Mouse (Mus musculus) ES-Bruce4 (cell line): ENCODE data around the gene 4930451I11Rik. TPM values are rescaled to one million over a fixed set of nuclear protein-coding genes. Genes with fewer than 3 reads are reported as not detected.
A peak's percentile ranks its signal among the peaks of the same experiment; 100 is the strongest.

ENCODE experiments used
- H3K27ac ChIP-seq: 2 replicates; pipeline ENCODE4 v1.5.1; 2012; ENCODE audit warnings: low read length, inconsistent platforms; ENCODE audit not compliant: insufficient read depth
- H3K27me3 ChIP-seq: 2 replicates; pipeline ENCODE4 v1.6.1; 2012; ENCODE audit warnings: mild to moderate bottlenecking, low read length, inconsistent platforms; ENCODE audit not compliant: control insufficient read depth, poor library complexity, insufficient read depth, severe bottlenecking
- H3K36me3 ChIP-seq: 2 replicates; pipeline ENCODE4 v1.6.1; 2012; ENCODE audit warnings: inconsistent platforms, mild to moderate bottlenecking, low read length, moderate library complexity; ENCODE audit not compliant: control insufficient read depth, poor library complexity, insufficient read depth, severe bottlenecking
- H3K4me1 ChIP-seq: one replicate; pipeline ENCODE4 v1.8.1; 2011; ENCODE audit warnings: low read length; ENCODE audit not compliant: control insufficient read depth, insufficient read depth
- H3K4me3 ChIP-seq: 2 replicates; pipeline ENCODE4 v1.5.1; 2011; ENCODE audit warnings: low read depth, mild to moderate bottlenecking, low read length
- H3K9ac ChIP-seq: 2 replicates; pipeline ENCODE4 v1.6.1; 2012; ENCODE audit warnings: low read depth, mild to moderate bottlenecking, inconsistent platforms; ENCODE audit not compliant: poor library complexity, severe bottlenecking
- H3K9me3 ChIP-seq: replicated peaks from 2 replicates; pipeline ENCODE4 v1.6.1; 2012; ENCODE audit warnings: mild to moderate bottlenecking, low read length, inconsistent platforms; ENCODE audit not compliant: control insufficient read depth, poor library complexity, insufficient read depth, severe bottlenecking
- CTCF ChIP-seq: IDR thresholded peaks from one replicate; pipeline ENCODE4 v1.8.1; 2011; ENCODE audit warnings: low read depth, low read length
- EP300 ChIP-seq: IDR thresholded peaks from 2 replicates; pipeline ENCODE4 v1.6.1; 2011; ENCODE audit warnings: low read depth, low read length; ENCODE audit not compliant: insufficient read depth
- POLR2A ChIP-seq: IDR thresholded peaks from one replicate; pipeline ENCODE4 v1.8.1; 2011; ENCODE audit warnings: low read length; ENCODE audit not compliant: insufficient read depth
- polyA plus RNA-seq: library from polyadenylated mRNA; stranded (reverse); fragments of >200 nt; gene quantifications from 2 replicates; pipeline ENCODE4 v1.2.4, GENCODE M21; 2011; ENCODE audit warnings: low read depth; ENCODE audit not compliant: missing spikeins, insufficient read depth, insufficient read length

The 4930451I11Rik gene
- polyA plus RNA-seq, 1 experiment, result not detected

GRCm38 (mm10) chr7:126781661-126782370, 49.6 kb downstream of the 4930451I11Rik start:
- Histone ChIP-seq H3K27ac (no peak overlapping the region), H3K4me1 (no peaks in the 10 kb centered on the region), H3K36me3 (peaks cover 22% of the 10 kb centered on the region), H3K4me3 (no peak overlapping the region), H3K9me3 (no peaks in the 10 kb centered on the region), H3K9ac (peak overlapping the region; percentile 60), H3K27me3 (no peaks in the 10 kb centered on the region)
- no peak for TF ChIP-seq EP300
- no peak for TF ChIP-seq CTCF
- TF ChIP-seq POLR2A, result no peak

- Histone ChIP-seq H3K27me3 (no peaks in the 10 kb centered on the region), H3K36me3 (peaks cover 14% of the 10 kb centered on the region), H3K9me3 (no peaks in the 10 kb centered on the region), H3K27ac (no peak within 1 kb of the TSS), H3K4me1 (no peaks in the 10 kb centered on the region), H3K4me3 (peak within 1 kb of the TSS; percentile 73), H3K9ac (peak within 1 kb of the TSS; percentile 60)
- no peak for TF ChIP-seq EP300
- no peak for TF ChIP-seq POLR2A
- TF ChIP-seq CTCF, result no peak
These were observed 50.3 kb downstream of the 4930451I11Rik start, which contains the start of gene Tbx6 for GRCm38 (mm10) chr7:126780971-126781635. Tbx6 (plus strand) TSS chr7:126781483.

Other genes with a start within 250 kb of the 4930451I11Rik start
- gene Apobr, start 246.7 kb downstream of the 4930451I11Rik start, polyA plus RNA-seq, result 2.0 and 2.4 TPM in 2 replicates
- gene Cln3, start 245.8 kb downstream of the 4930451I11Rik start, polyA plus RNA-seq, result 44.9 and 52.5 TPM in 2 replicates
- not detected in 2 replicates for gene Il27, start 236.7 kb downstream of the 4930451I11Rik start, polyA plus RNA-seq
- 13.6 and 14.1 TPM in 2 replicates for gene Nupr1, start 200.8 kb downstream of the 4930451I11Rik start, polyA plus RNA-seq
- gene Sgf29, start 182.3 kb downstream of the 4930451I11Rik start, polyA plus RNA-seq, result 42.7 and 54.0 TPM in 2 replicates
- gene Sult1a1, start 155.2 kb downstream of the 4930451I11Rik start, polyA plus RNA-seq, result not detected in 2 replicates
- 76.0 and 103 TPM in 2 replicates for gene Bola2, start 136.2 kb downstream of the 4930451I11Rik start, polyA plus RNA-seq
- gene Slx1b, start 135.9 kb downstream of the 4930451I11Rik start, polyA plus RNA-seq, result 16.6 and 17.4 TPM in 2 replicates
- 4.9 and 5.9 TPM in 2 replicates for gene Coro1a, start 123.9 kb downstream of the 4930451I11Rik start, polyA plus RNA-seq
- 102 and 121 TPM in 2 replicates for gene Mapk3, start 72.0 kb downstream of the 4930451I11Rik start, polyA plus RNA-seq
- gene Gdpd3, start 65.3 kb downstream of the 4930451I11Rik start, polyA plus RNA-seq, result 1.8 and 3.6 TPM in 2 replicates
- gene Ypel3, start 54.7 kb downstream of the 4930451I11Rik start, polyA plus RNA-seq, result 56.8 and 62.1 TPM in 2 replicates
- gene Tbx6, start 50.2 kb downstream of the 4930451I11Rik start, polyA plus RNA-seq, result 1.7 TPM in 2 replicates
- gene Ppp4c, start 39.1 kb downstream of the 4930451I11Rik start, polyA plus RNA-seq, result 111 and 127 TPM in 2 replicates
- gene Fam57b, start 34.0 kb downstream of the 4930451I11Rik start, polyA plus RNA-seq, result 2.7 and 4.2 TPM in 2 replicates
- 3.2 and 3.3 TPM in 2 replicates for gene Doc2a, start 15.8 kb upstream of the 4930451I11Rik start, polyA plus RNA-seq
- gene Hirip3, start 30.3 kb upstream of the 4930451I11Rik start, polyA plus RNA-seq, result 116 and 120 TPM in 2 replicates
- gene Ino80e, start 30.7 kb upstream of the 4930451I11Rik start, polyA plus RNA-seq, result 104 and 118 TPM in 2 replicates
- 37.9 and 41.0 TPM in 2 replicates for gene Taok2, start 53.1 kb upstream of the 4930451I11Rik start, polyA plus RNA-seq
- gene Tmem219, start 91.3 kb upstream of the 4930451I11Rik start, polyA plus RNA-seq, result 16.3 and 17.2 TPM in 2 replicates
- gene Kctd13, start 97.2 kb upstream of the 4930451I11Rik start, polyA plus RNA-seq, result 25.5 and 26.8 TPM in 2 replicates
- gene Asphd1, start 117.9 kb upstream of the 4930451I11Rik start, polyA plus RNA-seq, result 0.36 and 0.41 TPM in 2 replicates
- 1.4 and 1.9 TPM in 2 replicates for gene Sez6l2, start 118.9 kb upstream of the 4930451I11Rik start, polyA plus RNA-seq
- gene Cdipt, start 144.3 kb upstream of the 4930451I11Rik start, polyA plus RNA-seq, result 42.8 and 53.3 TPM in 2 replicates
- 1.4 and 2.4 TPM in 2 replicates for gene Cdiptos, start 144.5 kb upstream of the 4930451I11Rik start, polyA plus RNA-seq
- gene Mvp, start 183.0 kb upstream of the 4930451I11Rik start, polyA plus RNA-seq, result 17.9 and 18.8 TPM in 2 replicates
- gene Pagr1b, start 184.8 kb upstream of the 4930451I11Rik start, polyA plus RNA-seq, result 22.1 and 26.6 TPM in 2 replicates
- gene Pagr1a, start 185.7 kb upstream of the 4930451I11Rik start, polyA plus RNA-seq, result 12.7 and 27.9 TPM in 2 replicates
- gene Gm42742, start 189.5 kb upstream of the 4930451I11Rik start, polyA plus RNA-seq, result 2.2 and 23.9 TPM in 2 replicates
- 3.5 and 6.7 TPM in 2 replicates for gene Prrt2, start 189.6 kb upstream of the 4930451I11Rik start, polyA plus RNA-seq
- gene Maz, start 195.4 kb upstream of the 4930451I11Rik start, polyA plus RNA-seq, result 117 and 123 TPM in 2 replicates
- 106 and 109 TPM in 2 replicates for gene Kif22, start 210.8 kb upstream of the 4930451I11Rik start, polyA plus RNA-seq